Mouse (Mus musculus) brain, adult 2 months (tissue): ENCODE measurements around the gene Barhl2.

Experiments used
- DNase-seq: peaks from one replicate; pipeline ENCODE4 v3.0.0; 2011; ENCODE audit warnings: low read depth, low spot score

Barhl2 gene

GRCm38 (mm10) chr5:106455106-106455920 lies 2.7 kb downstream of the Barhl2 start:
- no peak for DNase-seq

GRCm38 (mm10) chr5:106454411-106455105 lies 3.4 kb downstream of the Barhl2 start:
- peak; percentile 61 for DNase-seq

GRCm38 (mm10) chr5:106453886-106454321 lies 4.1 kb downstream of the Barhl2 start:
- DNase-seq = peak; percentile 63

GRCm38 (mm10) chr5:106453181-106453885 lies 4.6 kb downstream of the Barhl2 start:
- no peak for DNase-seq

- DNase-seq = no peak
Measured at GRCm38 (mm10) chr5:106452686-106453085, 5.3 kb downstream of the Barhl2 start.

- no peak for DNase-seq
Measured at GRCm38 (mm10) chr5:106451681-106452440, 6.1 kb downstream of the Barhl2 start.

- DNase-seq = no peak
Measured at GRCm38 (mm10) chr5:106450426-106451160, 7.4 kb downstream of the Barhl2 start.

GRCm38 (mm10) chr5:106449720-106450425 lies 8.1 kb downstream of the Barhl2 start:
- DNase-seq = no peak

- no peak for DNase-seq
Measured at GRCm38 (mm10) chr5:106448798-106449125, 9.2 kb downstream of the Barhl2 start.

GRCm38 (mm10) chr5:106447951-106448797 lies 9.8 kb downstream of the Barhl2 start:
- no peak for DNase-seq

- no peak for DNase-seq
Measured at GRCm38 (mm10) chr5:106447091-106447820, 10.7 kb downstream of the Barhl2 start.

GRCm38 (mm10) chr5:106446593-106446992 lies 11.4 kb downstream of the Barhl2 start:
- DNase-seq = peak; percentile 94

GRCm38 (mm10) chr5:106445681-106446080 lies 12.3 kb downstream of the Barhl2 start:
- DNase-seq = peak; percentile 67

GRCm38 (mm10) chr5:106438916-106439315 lies 19.1 kb downstream of the Barhl2 start:
- no peak for DNase-seq

- DNase-seq = no peak
Measured at GRCm38 (mm10) chr5:106426069-106426468, 31.9 kb downstream of the Barhl2 start.

- peak; percentile 94 for DNase-seq
Measured at GRCm38 (mm10) chr5:106420871-106421270, 37.1 kb downstream of the Barhl2 start.

GRCm38 (mm10) chr5:106420370-106420769 lies 37.6 kb downstream of the Barhl2 start:
- DNase-seq = peak; percentile 84

- DNase-seq = peak; percentile 33
Measured at GRCm38 (mm10) chr5:106417210-106417609, 40.8 kb downstream of the Barhl2 start.

- no peak for DNase-seq
Measured at GRCm38 (mm10) chr5:106416550-106416949, 41.4 kb downstream of the Barhl2 start.
